Mouse (Mus musculus): ENCODE results near the gene Wdr38. TPM values are rescaled to one million over a fixed set of nuclear protein-coding genes. Genes with fewer than 3 reads are reported as not detected.

Wdr38 gene
- polyA plus RNA-seq, 2 experiments: 0.98 to 1.3 TPM

DNA sequence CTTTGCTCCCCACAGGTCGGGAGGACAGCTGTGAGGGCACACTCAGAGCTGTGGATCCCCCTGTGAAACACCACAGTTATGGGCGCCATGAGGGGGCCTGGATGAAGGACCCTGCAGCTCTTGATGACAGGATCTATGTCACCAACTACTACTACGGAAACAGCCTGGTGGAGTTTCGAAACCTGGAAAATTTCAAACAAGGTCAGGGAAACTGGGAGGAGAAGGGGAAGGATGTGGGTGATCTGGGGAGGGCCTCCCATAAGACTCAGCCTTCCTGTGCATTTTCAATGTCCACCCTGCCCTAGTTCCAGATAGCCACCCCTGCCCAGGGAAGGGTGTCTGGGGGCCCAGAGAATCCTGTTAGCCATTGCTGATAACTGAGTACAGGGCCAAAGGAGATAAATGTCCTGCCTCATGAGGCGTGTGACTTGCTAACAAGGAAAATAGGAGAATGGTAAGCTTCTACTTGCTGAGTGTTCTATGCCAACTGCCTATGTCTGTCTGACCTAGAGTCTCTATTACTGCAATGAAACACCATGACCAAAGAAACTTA is 39.5 kb upstream of the Wdr38 start:
- no peak for TF ChIP-seq POLR2A (IDR thresholded peaks at IDR 0.05; ENCODE audit: borderline replicate concordance, extremely low read depth, insufficient read depth, insufficient read length)
- H3K9me3 ChIP-seq (ENCODE audit: control insufficient read depth, low read length): no peaks in the 10 kb centered on the region
- 79% methylated on average over 5 of the region's 5 CpGs for WGBS
- H3K27me3 ChIP-seq (ENCODE audit: control insufficient read depth, insufficient read depth, low read length): no peaks in the 10 kb centered on the region
- no peaks in the 10 kb centered on the region for H3K36me3 ChIP-seq (ENCODE audit: control insufficient read depth, insufficient read depth, low read length)
- no peak overlapping the region for H3K4me3 ChIP-seq (replicated peaks; ENCODE audit: low read length)
- no peak for ATAC-seq (ENCODE audit: low FRiP score, low read depth)
- no peak for DNase-seq (ENCODE audit: low spot score)
- no peak overlapping the region for H3K4me2 ChIP-seq (replicated peaks; ENCODE audit: low read depth, low read length, severe bottlenecking)
- no peaks in the 10 kb centered on the region for H3K4me1 ChIP-seq (ENCODE audit: control insufficient read depth, insufficient read depth, low read length)
- no peak overlapping the region for H3K27ac ChIP-seq (replicated peaks; ENCODE audit: low read depth, low read length)
- no peak overlapping the region for H3K9ac ChIP-seq (ENCODE audit: low read depth, low read length, severe bottlenecking)

DNA sequence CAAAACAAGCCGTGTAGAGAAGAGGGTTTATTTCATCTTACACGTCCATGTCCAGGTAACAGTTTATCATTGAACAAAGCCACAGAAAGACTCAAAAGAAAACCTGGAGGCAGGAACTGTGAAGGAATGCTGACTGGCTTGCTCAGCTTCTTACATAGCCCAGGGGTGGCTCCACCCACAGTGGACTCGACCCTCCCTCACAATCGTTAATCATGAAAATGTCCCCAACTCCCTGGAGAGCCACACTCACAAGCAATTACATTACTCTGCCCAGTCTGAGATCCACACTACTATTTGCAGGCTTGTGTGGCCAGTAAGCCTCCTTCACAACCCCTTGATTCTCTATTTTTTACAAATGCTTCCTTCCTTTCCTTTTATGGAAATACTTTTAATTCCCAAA is 33.1 kb upstream of the Wdr38 start:
- no peaks in the 10 kb centered on the region for H3K4me1 ChIP-seq (ENCODE audit: control insufficient read depth, insufficient read depth, low read length)
- no peak overlapping the region for H3K27ac ChIP-seq (replicated peaks; ENCODE audit: low read depth, low read length)
- no peaks in the 10 kb centered on the region for H3K36me3 ChIP-seq (ENCODE audit: control insufficient read depth, insufficient read depth, low read length)
- no peak overlapping the region for H3K9ac ChIP-seq (ENCODE audit: low read depth, low read length, severe bottlenecking)
- H3K4me3 ChIP-seq (replicated peaks; ENCODE audit: low read length): no peak overlapping the region
- DNase-seq (ENCODE audit: low spot score): no peak
- WGBS: 16% methylated on average over 4 of the region's 4 CpGs
- TF ChIP-seq POLR2A (IDR thresholded peaks at IDR 0.05; ENCODE audit: borderline replicate concordance, extremely low read depth, insufficient read depth, insufficient read length): no peak
- no peaks in the 10 kb centered on the region for H3K9me3 ChIP-seq (ENCODE audit: control insufficient read depth, low read length)
- no peak for ATAC-seq (ENCODE audit: low FRiP score, low read depth)
- no peaks in the 10 kb centered on the region for H3K27me3 ChIP-seq (ENCODE audit: control insufficient read depth, insufficient read depth, low read length)
- no peak overlapping the region for H3K4me2 ChIP-seq (replicated peaks; ENCODE audit: low read depth, low read length, severe bottlenecking)

DNA sequence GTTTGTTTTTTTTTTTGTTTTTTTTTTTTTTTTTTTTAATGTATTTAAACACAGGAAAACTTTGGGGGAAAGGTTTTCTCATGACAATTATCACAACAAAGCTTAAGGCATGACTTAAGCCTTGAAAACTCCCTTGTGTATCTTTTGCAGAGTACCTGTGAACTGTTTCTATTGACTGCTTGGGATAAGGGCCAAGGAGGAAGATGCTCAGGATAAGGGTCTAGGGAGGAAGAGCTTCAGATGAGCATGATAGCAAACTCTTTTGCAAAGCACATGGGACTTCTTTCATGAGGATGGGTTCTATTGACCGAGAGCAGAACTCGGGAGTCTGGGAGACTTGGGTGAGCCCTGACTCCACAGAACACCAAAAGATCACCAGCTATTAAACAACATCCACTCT is 27.6 kb upstream of the Wdr38 start:
- 83% methylated on average over 2 of the region's 2 CpGs for WGBS
- Histone ChIP-seq H3K36me3 (ENCODE audit: control insufficient read depth, insufficient read depth, low read length) (no peaks in the 10 kb centered on the region), H3K9ac (ENCODE audit: low read depth, low read length, severe bottlenecking) (no peak overlapping the region), H3K9me3 (ENCODE audit: control insufficient read depth, low read length) (no peaks in the 10 kb centered on the region), H3K4me3 (replicated peaks; ENCODE audit: low read length) (no peak overlapping the region), H3K27ac (replicated peaks; ENCODE audit: low read depth, low read length) (no peak overlapping the region), H3K27me3 (ENCODE audit: control insufficient read depth, insufficient read depth, low read length) (no peaks in the 10 kb centered on the region), H3K4me1 (ENCODE audit: control insufficient read depth, insufficient read depth, low read length) (no peaks in the 10 kb centered on the region), H3K4me2 (replicated peaks; ENCODE audit: low read depth, low read length, severe bottlenecking) (no peak overlapping the region)
- TF ChIP-seq POLR2A (IDR thresholded peaks at IDR 0.05; ENCODE audit: borderline replicate concordance, extremely low read depth, insufficient read depth, insufficient read length): no peak
- ATAC-seq (ENCODE audit: low FRiP score, low read depth): no peak
- no peak for DNase-seq (ENCODE audit: low spot score)

DNA sequence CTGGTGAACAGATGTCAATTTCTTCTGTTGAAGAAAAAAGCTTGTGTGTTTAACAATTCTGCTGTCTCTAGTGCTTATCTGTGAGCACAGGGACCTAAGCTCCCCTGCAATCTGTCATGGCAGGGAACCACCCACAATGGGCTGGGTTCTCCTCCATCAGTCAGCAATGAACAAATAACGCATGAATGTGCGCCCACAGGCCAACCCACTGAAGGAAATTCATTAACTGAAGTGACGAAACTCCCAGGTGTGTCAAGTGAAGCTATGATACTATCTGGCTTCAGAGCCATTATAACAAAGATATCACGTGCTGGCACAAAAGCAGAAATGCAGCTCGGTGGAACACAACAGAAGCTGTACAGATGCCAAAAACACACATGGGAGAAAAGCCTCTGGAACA is 27.2 kb upstream of the Wdr38 start:
- DNase-seq (ENCODE audit: low spot score): no peak
- no peaks in the 10 kb centered on the region for H3K9me3 ChIP-seq (ENCODE audit: control insufficient read depth, low read length)
- WGBS: 78% methylated on average over 5 of the region's 5 CpGs

DNA sequence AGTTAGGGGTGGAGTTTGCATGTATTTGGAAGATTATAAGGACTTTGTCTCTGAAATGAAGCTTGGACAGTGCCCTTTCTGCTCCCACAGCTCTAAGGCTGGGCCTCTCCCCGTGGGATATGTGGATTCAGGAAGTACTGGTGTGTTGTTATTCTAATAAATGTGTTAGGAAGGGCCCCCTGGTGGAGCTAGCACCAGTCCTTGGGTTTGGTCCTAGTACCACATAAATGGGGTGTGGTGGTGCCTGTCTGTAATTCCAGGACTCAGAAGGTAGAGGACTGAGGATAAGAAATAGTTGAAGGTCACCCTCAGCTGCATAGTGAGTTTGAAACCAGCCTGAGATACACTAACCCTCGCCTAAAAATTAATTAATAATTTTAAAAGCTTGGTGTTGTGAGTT is 24.1 kb upstream of the Wdr38 start:
- Histone ChIP-seq H3K4me3 (replicated peaks; ENCODE audit: low read length) (no peak overlapping the region), H3K9ac (ENCODE audit: low read depth, low read length, severe bottlenecking) (no peak overlapping the region), H3K4me1 (ENCODE audit: control insufficient read depth, insufficient read depth, low read length) (no peaks in the 10 kb centered on the region), H3K4me2 (replicated peaks; ENCODE audit: low read depth, low read length, severe bottlenecking) (no peak overlapping the region), H3K27ac (replicated peaks; ENCODE audit: low read depth, low read length) (no peak overlapping the region), H3K27me3 (ENCODE audit: control insufficient read depth, insufficient read depth, low read length) (no peaks in the 10 kb centered on the region), H3K36me3 (ENCODE audit: control insufficient read depth, insufficient read depth, low read length) (no peaks in the 10 kb centered on the region), H3K9me3 (ENCODE audit: control insufficient read depth, low read length) (no peaks in the 10 kb centered on the region)
- TF ChIP-seq POLR2A (IDR thresholded peaks at IDR 0.05; ENCODE audit: borderline replicate concordance, extremely low read depth, insufficient read depth, insufficient read length): no peak
- 37% methylated on average over 2 of the region's 2 CpGs for WGBS
- no peak for DNase-seq (ENCODE audit: low spot score)
- no peak for ATAC-seq (ENCODE audit: low FRiP score, low read depth)

More for the DNA sequence above, 27.2 kb upstream of the Wdr38 start:
- TF ChIP-seq POLR2A (IDR thresholded peaks at IDR 0.05; ENCODE audit: borderline replicate concordance, extremely low read depth, insufficient read depth, insufficient read length): no peak
- Histone ChIP-seq H3K36me3 (ENCODE audit: control insufficient read depth, insufficient read depth, low read length) (no peaks in the 10 kb centered on the region), H3K9ac (ENCODE audit: low read depth, low read length, severe bottlenecking) (no peak overlapping the region), H3K4me2 (replicated peaks; ENCODE audit: low read depth, low read length, severe bottlenecking) (no peak overlapping the region), H3K27me3 (ENCODE audit: control insufficient read depth, insufficient read depth, low read length) (no peaks in the 10 kb centered on the region), H3K27ac (replicated peaks; ENCODE audit: low read depth, low read length) (no peak overlapping the region), H3K4me1 (ENCODE audit: control insufficient read depth, insufficient read depth, low read length) (no peaks in the 10 kb centered on the region), H3K4me3 (replicated peaks; ENCODE audit: low read length) (no peak overlapping the region)
- ATAC-seq (ENCODE audit: low FRiP score, low read depth): no peak

DNA sequence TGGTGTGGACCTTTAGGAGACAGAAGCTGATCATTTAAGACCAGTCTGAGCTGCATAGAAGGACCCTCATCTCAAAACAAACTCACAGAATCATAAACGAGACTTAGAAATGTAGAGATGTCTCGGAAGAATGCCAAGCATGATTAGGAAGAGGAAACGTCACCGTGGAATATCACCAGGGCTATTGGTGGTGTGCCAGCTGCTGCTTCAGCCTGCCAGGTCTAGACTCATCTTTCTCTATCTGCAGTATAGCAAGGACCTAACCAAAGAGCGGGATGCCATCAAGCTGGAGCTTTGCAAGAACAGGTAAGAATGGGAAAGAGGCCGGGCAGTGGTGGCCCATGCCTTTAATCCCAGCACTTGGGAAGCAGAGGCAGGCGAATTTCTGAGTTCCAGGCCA is 23.6 kb upstream of the Wdr38 start:
- Histone ChIP-seq H3K9me3 (ENCODE audit: control insufficient read depth, low read length) (no peaks in the 10 kb centered on the region), H3K4me2 (replicated peaks; ENCODE audit: low read depth, low read length, severe bottlenecking) (no peak overlapping the region), H3K9ac (ENCODE audit: low read depth, low read length, severe bottlenecking) (no peak overlapping the region), H3K4me3 (replicated peaks; ENCODE audit: low read length) (no peak overlapping the region), H3K27me3 (ENCODE audit: control insufficient read depth, insufficient read depth, low read length) (no peaks in the 10 kb centered on the region), H3K4me1 (ENCODE audit: control insufficient read depth, insufficient read depth, low read length) (no peaks in the 10 kb centered on the region), H3K36me3 (ENCODE audit: control insufficient read depth, insufficient read depth, low read length) (no peaks in the 10 kb centered on the region), H3K27ac (replicated peaks; ENCODE audit: low read depth, low read length) (no peak overlapping the region)
- ATAC-seq (ENCODE audit: low FRiP score, low read depth): no peak
- no peak for DNase-seq (ENCODE audit: low spot score)
- TF ChIP-seq POLR2A (IDR thresholded peaks at IDR 0.05; ENCODE audit: borderline replicate concordance, extremely low read depth, insufficient read depth, insufficient read length): no peak
- 74% methylated on average over 7 of the region's 7 CpGs for WGBS

Measured in limb, embryonic 14.5 days (tissue).